Mouse (Mus musculus): ENCODE measurements around the gene Gm3238. TPM values are rescaled to one million over a fixed set of nuclear protein-coding genes. Genes with fewer than 3 reads are reported as not detected.

Gene Gm3238
- polyA plus RNA-seq, 1 experiment from 2014 or later, result not detected

DNA sequence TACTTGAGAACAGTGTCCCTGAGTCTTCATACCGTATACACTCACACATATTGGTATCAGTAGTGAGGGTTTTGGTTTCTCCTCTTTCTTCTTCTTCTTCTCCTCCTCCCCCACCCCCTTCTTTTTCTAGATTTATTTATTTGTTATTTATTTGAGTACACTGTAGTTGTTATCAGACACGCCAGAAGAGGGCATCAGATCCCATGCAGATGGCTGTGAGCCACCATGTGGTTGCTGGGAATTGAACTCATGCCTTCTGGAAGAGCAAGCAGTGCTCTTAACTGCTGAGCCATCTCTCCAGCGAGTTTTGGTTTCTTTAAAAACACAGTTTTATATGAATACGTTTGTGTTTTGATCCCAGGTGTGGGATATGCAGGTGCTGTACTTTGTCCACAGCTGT lies 42.8 kb downstream of the Gm3238 start:
- Histone ChIP-seq H3K36me3 (ENCODE audit: control insufficient read depth, insufficient read depth, low read length) (no peaks in the 10 kb centered on the region), H3K4me2 (no peak overlapping the region), H3K4me1 (ENCODE audit: control insufficient read depth, insufficient read depth, low read length) (no peaks in the 10 kb centered on the region), H3K27me3 (ENCODE audit: control insufficient read depth, insufficient read depth, low read length) (no peaks in the 10 kb centered on the region), H3K27ac (ENCODE audit: low read depth, low read length) (no peak overlapping the region), H3K4me3 (ENCODE audit: low read depth, low read length) (no peak overlapping the region), H3K9ac (ENCODE audit: low read length) (no peak overlapping the region), H3K9me3 (ENCODE audit: control insufficient read depth, low read length) (no peaks in the 10 kb centered on the region)
- DNase-seq (ENCODE audit: low spot score, missing footprints) (no peak), ATAC-seq (ENCODE audit: low FRiP score) (no peak)
- 63% methylated on average over 4 of the region's 4 CpGs for WGBS

DNA sequence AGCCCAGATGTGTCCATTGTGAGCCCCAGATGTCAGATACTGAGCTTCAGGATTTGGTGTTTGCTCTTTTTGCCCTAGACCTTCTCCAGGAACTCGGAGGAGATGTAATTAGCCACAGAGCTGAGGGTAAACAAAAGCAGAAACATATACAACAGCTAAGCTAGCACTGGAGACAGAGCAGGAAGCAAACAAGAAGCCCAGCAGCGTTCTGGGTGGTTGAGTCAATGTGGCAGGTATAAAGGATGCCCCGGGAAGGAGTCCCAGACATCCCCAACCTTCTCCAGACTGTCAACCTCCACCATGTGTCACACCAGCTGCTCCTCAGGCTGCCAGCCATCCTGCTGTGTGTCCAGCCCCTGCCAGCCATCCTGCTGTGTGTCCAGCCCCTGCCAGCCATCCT lies 44.9 kb downstream of the Gm3238 start, which contains the start of gene Gm10100:
Gm10100 (plus strand) TSS at position 301 of the 400 bp plus-strand sequence.
- H3K36me3 ChIP-seq (ENCODE audit: control insufficient read depth, insufficient read depth, low read length), result no peaks in the 10 kb centered on the region
- H3K4me2 ChIP-seq, result no peak within 1 kb of the TSS
- no peaks in the 10 kb centered on the region for H3K4me1 ChIP-seq (ENCODE audit: control insufficient read depth, insufficient read depth, low read length)
- DNase-seq (ENCODE audit: low spot score, missing footprints) (no peak), ATAC-seq (ENCODE audit: low FRiP score) (no peak)
- no peak within 1 kb of the TSS for H3K9ac ChIP-seq (ENCODE audit: low read length)
- H3K9me3 ChIP-seq (ENCODE audit: control insufficient read depth, low read length), result no peaks in the 10 kb centered on the region
- H3K27ac ChIP-seq (ENCODE audit: low read depth, low read length), result no peak within 1 kb of the TSS
- H3K4me3 ChIP-seq (ENCODE audit: low read depth, low read length), result no peak within 1 kb of the TSS
- no peaks in the 10 kb centered on the region for H3K27me3 ChIP-seq (ENCODE audit: control insufficient read depth, insufficient read depth, low read length)
- WGBS, result 44% methylated on average over 3 of the region's 3 CpGs

DNA sequence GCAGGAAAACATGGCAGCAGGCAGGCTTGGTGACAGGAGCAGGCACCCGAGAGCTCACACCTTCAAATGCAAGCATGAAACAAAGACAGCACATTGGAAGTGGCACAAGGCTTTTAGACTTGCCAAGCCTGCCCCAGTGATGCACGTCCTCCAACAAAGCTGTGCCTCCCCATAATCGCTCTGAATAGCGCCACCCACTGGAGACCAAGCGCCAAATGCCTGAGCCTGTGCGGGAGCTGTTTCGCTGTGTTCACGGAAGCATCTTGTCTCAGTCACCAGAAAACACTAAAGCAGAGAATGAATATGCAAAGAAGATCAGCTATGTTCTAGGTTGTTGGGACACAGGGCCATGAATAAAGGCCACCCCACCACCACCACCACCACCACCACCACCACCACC lies 46.3 kb downstream of the Gm3238 start:
- no peaks in the 10 kb centered on the region for H3K4me1 ChIP-seq (ENCODE audit: control insufficient read depth, insufficient read depth, low read length)
- no peaks in the 10 kb centered on the region for H3K27me3 ChIP-seq (ENCODE audit: control insufficient read depth, insufficient read depth, low read length)
- ATAC-seq (ENCODE audit: low FRiP score) (no peak), DNase-seq (ENCODE audit: low spot score, missing footprints) (no peak)
- H3K36me3 ChIP-seq (ENCODE audit: control insufficient read depth, insufficient read depth, low read length), result no peaks in the 10 kb centered on the region
- H3K9ac ChIP-seq (ENCODE audit: low read length), result no peak overlapping the region
- no peak overlapping the region for H3K27ac ChIP-seq (ENCODE audit: low read depth, low read length)
- no peak overlapping the region for H3K4me3 ChIP-seq (ENCODE audit: low read depth, low read length)
- no peak overlapping the region for H3K4me2 ChIP-seq
- 75% methylated on average over 8 of the region's 8 CpGs for WGBS
- H3K9me3 ChIP-seq (ENCODE audit: control insufficient read depth, low read length), result no peaks in the 10 kb centered on the region

Other genes with a start within 250 kb of the Gm3238 start
- 0.57 and 0.59 TPM in 2 replicates for gene Itgb2, start 241.1 kb downstream of the Gm3238 start, polyA plus RNA-seq (2014; fragmentation: Nextera tagmentation; extraction: Ambion mirVana)
- 68.5 and 73.2 TPM in 2 replicates for gene Pttg1ip, start 189.6 kb downstream of the Gm3238 start, polyA plus RNA-seq (2014; fragmentation: Nextera tagmentation; extraction: Ambion mirVana)
- gene Sumo3, start 165.2 kb downstream of the Gm3238 start, polyA plus RNA-seq (2014; fragmentation: Nextera tagmentation; extraction: Ambion mirVana), result 338 and 353 TPM in 2 replicates
- gene Gm49325, start 165.1 kb downstream of the Gm3238 start, polyA plus RNA-seq (2014; fragmentation: Nextera tagmentation; extraction: Ambion mirVana), result 2.4 TPM in 1 of 2 replicates, not detected in the other
- gene Ube2g2, start 149.1 kb downstream of the Gm3238 start, polyA plus RNA-seq (2014; fragmentation: Nextera tagmentation; extraction: Ambion mirVana), result 42.8 and 47.6 TPM in 2 replicates
- gene Tspear, start 84.8 kb downstream of the Gm3238 start, polyA plus RNA-seq (2014; fragmentation: Nextera tagmentation; extraction: Ambion mirVana), result 0.72 and 1.2 TPM in 2 replicates
- not detected in 2 replicates for gene Gm19402, start 80.6 kb downstream of the Gm3238 start, polyA plus RNA-seq (2014; fragmentation: Nextera tagmentation; extraction: Ambion mirVana)
- not detected in 2 replicates for gene Gm9508, start 74.1 kb downstream of the Gm3238 start, polyA plus RNA-seq (2014; fragmentation: Nextera tagmentation; extraction: Ambion mirVana)
- not detected in 2 replicates for gene Gm10272, start 64.7 kb downstream of the Gm3238 start, polyA plus RNA-seq (2014; fragmentation: Nextera tagmentation; extraction: Ambion mirVana)
- not detected in 2 replicates for gene Gm10024, start 59.9 kb downstream of the Gm3238 start, polyA plus RNA-seq (2014; fragmentation: Nextera tagmentation; extraction: Ambion mirVana)
- not detected in 2 replicates for gene Gm10142, start 55.5 kb downstream of the Gm3238 start, polyA plus RNA-seq (2014; fragmentation: Nextera tagmentation; extraction: Ambion mirVana)
- gene Krtap12-1, start 50.7 kb downstream of the Gm3238 start, polyA plus RNA-seq (2014; fragmentation: Nextera tagmentation; extraction: Ambion mirVana), result not detected in 2 replicates
- gene Gm10100, start 44.8 kb downstream of the Gm3238 start, polyA plus RNA-seq (2014; fragmentation: Nextera tagmentation; extraction: Ambion mirVana), result not detected in 2 replicates
- gene Gm18596, start 28.7 kb downstream of the Gm3238 start, polyA plus RNA-seq (2014; fragmentation: Nextera tagmentation; extraction: Ambion mirVana), result not detected in 2 replicates
- not detected in 2 replicates for gene Gm9736, start 20.0 kb downstream of the Gm3238 start, polyA plus RNA-seq (2014; fragmentation: Nextera tagmentation; extraction: Ambion mirVana)
- gene Gm3233, start 11.6 kb downstream of the Gm3238 start, polyA plus RNA-seq (2014; fragmentation: Nextera tagmentation; extraction: Ambion mirVana), result not detected in 2 replicates
- not detected in 2 replicates for gene Gm7138, start 5.6 kb upstream of the Gm3238 start, polyA plus RNA-seq (2014; fragmentation: Nextera tagmentation; extraction: Ambion mirVana)
- gene Gm3250, start 11.2 kb upstream of the Gm3238 start, polyA plus RNA-seq (2014; fragmentation: Nextera tagmentation; extraction: Ambion mirVana), result not detected in 2 replicates
- not detected in 2 replicates for gene Gm7137, start 16.9 kb upstream of the Gm3238 start, polyA plus RNA-seq (2014; fragmentation: Nextera tagmentation; extraction: Ambion mirVana)
- not detected in 2 replicates for gene Gm9639, start 23.8 kb upstream of the Gm3238 start, polyA plus RNA-seq (2014; fragmentation: Nextera tagmentation; extraction: Ambion mirVana)
- gene Gm19668, start 27.8 kb upstream of the Gm3238 start, polyA plus RNA-seq (2014; fragmentation: Nextera tagmentation; extraction: Ambion mirVana), result not detected in 2 replicates
- gene Gm9507, start 40.5 kb upstream of the Gm3238 start, polyA plus RNA-seq (2014; fragmentation: Nextera tagmentation; extraction: Ambion mirVana), result not detected in 2 replicates
- gene Gm2696, start 43.4 kb upstream of the Gm3238 start, polyA plus RNA-seq (2014; fragmentation: Nextera tagmentation; extraction: Ambion mirVana), result not detected in 2 replicates
- gene Krtap10-4, start 55.8 kb upstream of the Gm3238 start, polyA plus RNA-seq (2014; fragmentation: Nextera tagmentation; extraction: Ambion mirVana), result not detected in 2 replicates
- not detected in 2 replicates for gene Krtap10-10, start 64.6 kb upstream of the Gm3238 start, polyA plus RNA-seq (2014; fragmentation: Nextera tagmentation; extraction: Ambion mirVana)
- gene Gm36176, start 75.5 kb upstream of the Gm3238 start, polyA plus RNA-seq (2014; fragmentation: Nextera tagmentation; extraction: Ambion mirVana), result not detected in 2 replicates
- not detected in 2 replicates for gene Gm10318, start 81.5 kb upstream of the Gm3238 start, polyA plus RNA-seq (2014; fragmentation: Nextera tagmentation; extraction: Ambion mirVana)
- not detected in 2 replicates for gene Gm3285, start 90.7 kb upstream of the Gm3238 start, polyA plus RNA-seq (2014; fragmentation: Nextera tagmentation; extraction: Ambion mirVana)
- gene Lrrc3, start 131.2 kb upstream of the Gm3238 start, polyA plus RNA-seq (2014; fragmentation: Nextera tagmentation; extraction: Ambion mirVana), result 2.7 and 2.8 TPM in 2 replicates
- 0.75 and 1.5 TPM in 2 replicates for gene Trpm2, start 199.2 kb upstream of the Gm3238 start, polyA plus RNA-seq (2014; fragmentation: Nextera tagmentation; extraction: Ambion mirVana)
- 32.3 and 36.5 TPM in 2 replicates for gene 1810043G02Rik, start 207.2 kb upstream of the Gm3238 start, polyA plus RNA-seq (2014; fragmentation: Nextera tagmentation; extraction: Ambion mirVana)
- 96.9 and 103 TPM in 2 replicates for gene Pfkl, start 238.8 kb upstream of the Gm3238 start, polyA plus RNA-seq (2014; fragmentation: Nextera tagmentation; extraction: Ambion mirVana)

All from midbrain, embryonic 11.5 days (tissue).